Mouse (Mus musculus) 3T3-L1 (cell line): ENCODE results near the gene Myh14.
"Not testable (repeated sequence)": the region's sequence is repeated elsewhere in the genome, so short reads cannot be mapped to it uniquely, and the experiment has no call there.

ENCODE experiments used
- DNase-seq: peaks from one replicate; pipeline ENCODE4 v3.0.0-alpha.2; 2015; ENCODE audit warnings: low read depth, low spot score

Myh14 gene

DNA sequence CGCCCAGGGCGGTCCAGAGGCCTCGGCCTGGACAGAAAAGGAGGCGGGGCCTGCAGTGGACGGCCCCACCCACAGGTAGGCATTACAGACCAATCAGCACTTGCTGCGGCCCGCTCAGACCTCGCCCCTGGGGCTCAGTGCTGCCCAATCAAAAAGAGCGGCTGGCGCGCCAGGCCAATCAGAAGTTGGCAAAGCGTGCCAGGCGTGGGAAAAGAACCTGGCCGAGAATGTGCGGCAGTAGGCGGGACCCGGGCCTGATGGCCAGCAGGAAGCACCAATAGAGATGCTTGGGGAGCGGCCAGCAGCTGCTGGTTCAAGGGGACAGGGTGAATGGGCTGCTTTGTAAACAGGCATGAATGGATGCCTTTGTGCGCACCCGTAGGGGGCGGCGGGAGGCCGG lies at the start of gene Myh14:
Gene Myh14, minus strand, starts transcription at position 41 of the 400 bp plus-strand sequence.
- no peak for DNase-seq

- no peak for DNase-seq
These were observed 39.2 kb upstream of the Myh14 start for GRCm38 (mm10) chr7:44709881-44710280.

DNA sequence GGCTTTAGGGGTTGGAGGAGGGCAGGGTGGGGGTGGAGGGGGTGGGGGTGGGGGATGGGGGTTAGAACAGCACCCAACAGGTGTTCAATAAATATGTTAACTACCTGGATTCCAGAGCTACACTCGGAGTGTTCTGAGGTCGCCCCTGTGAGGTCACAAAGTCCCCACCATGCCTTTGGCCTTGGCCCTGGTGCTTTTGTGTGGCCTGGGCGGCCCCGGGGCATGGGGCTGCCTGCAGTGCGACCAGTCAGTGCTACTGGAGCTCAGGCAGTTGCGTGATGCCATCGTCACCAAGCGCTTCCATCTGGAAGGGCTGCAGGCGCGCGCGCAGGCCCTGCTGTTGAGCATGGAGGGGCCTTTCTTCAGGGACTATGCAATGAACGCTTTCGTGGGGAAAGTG lies 37.9 kb upstream of the Myh14 start, which contains the start of gene Izumo2:
Gene Izumo2, plus strand, starts transcription at position 169 of the 400 bp plus-strand sequence.
- DNase-seq = no peak

DNA sequence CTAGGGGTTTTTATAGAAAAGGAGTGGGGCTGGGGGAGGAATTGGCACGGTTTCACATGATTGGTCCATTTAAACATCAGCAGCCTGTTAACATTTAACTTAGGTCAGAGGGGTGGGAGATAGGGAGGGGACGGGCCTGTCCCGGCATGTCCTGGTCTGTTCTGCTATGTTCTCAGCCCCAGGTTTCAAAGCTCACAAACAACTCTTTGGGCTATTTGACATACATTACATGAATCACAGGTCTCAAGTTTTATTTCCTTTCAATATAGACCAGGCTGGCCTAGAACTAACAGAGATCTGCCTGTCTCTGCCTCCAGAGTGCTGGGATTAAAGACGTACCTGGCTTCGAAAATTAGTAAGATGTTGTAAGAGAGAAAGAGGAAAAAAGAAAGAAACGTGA lies 37.5 kb upstream of the Myh14 start:
- DNase-seq = not testable (repeated sequence)

- no peak for DNase-seq
These were observed 36.6 kb upstream of the Myh14 start for GRCm38 (mm10) chr7:44707169-44707675.

DNA sequence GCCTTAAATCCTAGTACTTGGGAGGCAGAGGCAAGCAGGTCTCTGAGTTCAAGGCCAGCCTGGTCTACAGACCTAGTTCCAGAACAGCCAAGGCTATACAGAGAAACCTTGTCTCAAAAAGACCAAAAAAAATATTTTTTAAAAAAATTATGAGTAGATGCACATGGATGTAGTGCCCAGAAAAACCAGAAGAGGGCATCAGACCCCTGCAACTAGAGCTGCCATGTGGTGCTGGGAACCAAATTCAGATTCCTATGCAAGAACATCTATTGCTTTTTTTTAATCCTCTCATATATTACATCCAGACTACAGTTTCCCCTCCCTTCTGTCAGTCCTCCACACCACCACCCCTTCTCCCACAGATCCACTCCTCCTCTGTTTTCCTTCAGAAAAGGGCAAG lies 35.7 kb upstream of the Myh14 start:
- no peak for DNase-seq

GRCm38 (mm10) chr7:44705086-44705485 lies 34.4 kb upstream of the Myh14 start:
- DNase-seq = no peak

GRCm38 (mm10) chr7:44704363-44704762 lies 33.7 kb upstream of the Myh14 start:
- peak; percentile 39 for DNase-seq

DNA sequence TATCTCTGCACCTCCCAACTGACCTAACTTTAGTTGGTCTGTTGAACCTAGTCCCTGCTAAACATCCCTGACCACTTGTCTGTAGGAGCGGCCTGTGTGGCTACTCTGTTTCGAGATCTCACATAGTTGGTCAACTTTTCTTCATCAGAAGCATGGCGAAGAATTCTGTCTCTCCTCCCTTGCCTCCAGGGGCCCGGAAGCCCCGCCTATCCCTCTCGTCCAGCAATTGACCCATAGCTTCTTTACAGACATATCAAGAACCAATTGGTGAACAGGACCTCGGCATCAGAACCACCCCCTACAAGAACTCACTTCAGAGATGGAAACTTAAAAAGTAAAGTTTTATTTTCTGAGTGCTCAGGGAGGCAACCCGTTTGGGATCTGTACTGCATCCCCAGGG lies 32.3 kb upstream of the Myh14 start:
- no peak for DNase-seq

DNA sequence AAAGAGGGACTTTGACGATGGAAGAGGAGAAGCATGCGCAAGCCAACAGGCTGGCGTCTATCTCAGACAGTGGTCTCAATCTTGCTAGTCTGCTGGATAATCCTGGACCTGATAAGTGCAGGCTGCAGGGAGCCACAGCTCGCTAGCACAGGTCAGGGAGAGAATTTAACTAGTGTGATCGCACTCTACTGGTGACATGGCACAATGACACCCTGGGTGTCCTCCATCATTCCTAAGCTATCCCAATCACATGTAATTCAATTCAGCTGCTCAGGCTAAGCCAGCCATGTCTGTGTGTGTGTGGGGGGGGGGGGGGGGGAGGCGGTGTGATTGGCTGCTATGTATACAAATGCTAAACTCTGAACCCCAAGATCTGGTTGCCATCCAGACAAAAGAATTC lies 31.3 kb upstream of the Myh14 start:
- DNase-seq = peak; percentile 60

- no peak for DNase-seq
These were observed 27.3 kb upstream of the Myh14 start for GRCm38 (mm10) chr7:44697980-44698379.

DNA sequence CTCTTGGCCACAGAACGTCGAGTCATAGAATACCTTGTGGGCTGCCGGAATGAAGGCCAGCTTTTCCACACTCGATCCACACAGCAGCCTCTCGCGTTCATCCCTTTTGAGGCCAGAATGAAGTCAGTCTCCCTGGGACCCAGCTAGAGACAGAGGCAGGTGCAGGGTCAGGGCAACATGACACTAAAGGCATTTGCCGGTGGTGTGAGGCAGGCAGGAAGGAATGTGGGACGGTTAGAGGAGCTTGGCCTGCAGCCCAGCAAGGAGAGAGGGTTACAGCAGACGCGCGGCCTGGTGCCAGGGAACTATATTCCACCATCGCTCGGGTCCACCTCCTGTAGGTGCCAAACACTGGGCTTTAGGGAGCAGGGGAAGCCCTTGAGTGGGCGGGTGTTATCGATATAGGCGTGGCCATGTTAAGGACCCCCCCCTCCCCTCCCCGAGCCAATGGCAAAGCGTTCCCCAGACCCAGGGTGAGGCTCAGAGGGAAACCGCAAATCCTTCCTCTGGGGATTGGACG lies 26.6 kb upstream of the Myh14 start:
- DNase-seq = peak; percentile 91

DNA sequence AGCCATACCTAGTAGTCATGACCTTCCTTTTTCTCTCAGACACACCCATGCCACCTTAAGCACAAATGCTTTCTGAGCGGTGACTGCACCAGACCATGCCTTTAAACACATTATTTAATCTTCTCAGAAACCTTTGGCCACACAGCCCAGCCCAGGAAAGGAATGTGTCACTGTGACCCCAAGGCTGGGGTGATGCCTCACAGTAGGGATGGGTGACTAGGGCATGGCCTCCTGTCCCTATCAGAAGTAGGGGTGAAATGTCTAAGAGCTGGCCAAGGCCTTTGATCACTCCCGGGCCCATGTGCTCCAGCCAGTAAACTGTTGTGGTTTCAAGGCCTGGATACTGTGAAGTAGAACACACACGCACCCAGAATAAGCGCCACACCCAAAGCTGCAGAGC lies 24.6 kb upstream of the Myh14 start:
- no peak for DNase-seq

GRCm38 (mm10) chr7:44693427-44694175 lies 23.0 kb upstream of the Myh14 start:
- no peak for DNase-seq

DNA sequence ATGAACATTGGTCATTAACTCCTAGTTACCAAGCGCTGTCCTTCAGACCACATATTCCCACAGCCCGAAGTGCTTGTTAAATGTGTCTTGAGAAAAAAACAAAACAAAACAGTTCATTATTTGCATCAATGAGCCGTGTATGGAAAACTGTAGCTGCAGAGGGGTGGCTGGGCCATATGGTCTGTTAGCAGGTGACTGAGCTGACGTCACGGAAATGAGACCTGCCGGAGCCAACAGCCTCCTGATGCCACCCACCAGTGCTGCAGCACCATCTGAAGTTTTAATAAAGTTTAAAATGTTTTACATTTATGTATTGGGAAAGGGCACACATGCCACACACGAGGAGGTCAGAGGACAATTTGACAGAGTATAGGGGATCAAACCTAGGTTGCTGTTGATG lies 18.7 kb upstream of the Myh14 start:
- DNase-seq = no peak

DNA sequence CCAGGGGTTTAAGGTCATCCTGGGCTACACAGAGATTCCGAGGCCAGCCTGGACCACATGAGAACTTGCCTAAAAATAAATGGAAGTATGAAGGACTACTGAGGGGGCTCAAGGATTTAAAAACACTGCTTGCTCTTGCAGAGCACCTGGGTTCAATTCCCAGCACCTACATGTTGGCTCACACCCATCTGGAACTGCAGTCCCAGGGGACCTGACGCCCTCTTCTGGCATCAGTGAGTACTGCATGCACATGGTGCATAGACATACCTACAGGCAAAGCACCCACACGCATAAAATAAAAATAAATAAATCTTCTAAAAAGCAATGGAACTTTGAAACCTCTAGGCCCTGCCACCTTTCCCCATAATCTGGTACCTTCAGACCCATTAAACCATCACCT lies 18.2 kb upstream of the Myh14 start:
- no peak for DNase-seq

GRCm38 (mm10) chr7:44685531-44686402 lies 15.1 kb upstream of the Myh14 start:
- no peak for DNase-seq

DNA sequence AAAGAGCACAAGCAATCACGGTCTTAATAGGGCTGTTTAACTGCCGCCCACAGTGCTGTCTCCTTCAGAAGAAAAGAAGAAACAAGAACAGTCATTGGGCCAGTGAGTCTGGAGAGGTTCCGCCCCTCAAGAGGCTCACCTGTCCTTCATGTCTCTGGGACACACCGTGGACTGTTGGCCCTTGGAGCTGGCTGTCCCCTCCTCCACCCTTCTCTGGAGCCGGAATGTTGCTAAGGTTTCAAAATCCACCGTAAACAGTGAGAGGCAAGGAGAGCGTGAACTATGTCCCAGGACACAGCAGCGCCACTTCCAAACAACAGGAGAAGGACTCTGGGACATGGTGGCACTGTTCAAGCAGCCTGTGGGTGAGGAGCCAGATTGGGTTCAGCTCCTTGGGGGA lies 13.0 kb upstream of the Myh14 start:
- no peak for DNase-seq

DNA sequence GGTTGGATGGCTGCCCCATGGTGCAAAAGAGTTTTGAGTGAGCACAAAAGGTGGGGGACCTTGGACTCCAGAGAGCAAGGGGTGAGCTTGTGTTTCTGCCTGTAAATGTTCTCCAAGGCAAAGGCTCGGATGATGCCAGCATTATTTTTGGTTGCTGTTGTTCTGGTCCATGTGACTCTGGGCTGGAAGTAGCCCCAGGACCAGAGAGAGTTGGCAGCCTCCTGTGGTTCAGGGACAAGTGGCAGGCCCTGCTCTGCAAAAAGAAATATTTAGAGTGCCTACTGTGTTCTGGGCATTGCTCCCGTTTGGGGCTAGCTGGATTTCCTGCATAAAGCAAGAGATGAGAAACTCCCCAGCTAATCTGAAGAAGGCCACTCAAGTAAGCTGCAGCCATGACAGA lies 6.0 kb upstream of the Myh14 start:
- DNase-seq = no peak

- no peak for DNase-seq
These were observed 5.5 kb upstream of the Myh14 start for GRCm38 (mm10) chr7:44676126-44676525.

- DNase-seq = no peak
These were observed 4.5 kb upstream of the Myh14 start for GRCm38 (mm10) chr7:44675171-44675570.

- DNase-seq = no peak
These were observed 3.9 kb upstream of the Myh14 start for GRCm38 (mm10) chr7:44674511-44674910.
